Mouse (Mus musculus) cerebellum, postnatal 14 days (tissue): ENCODE measurements at regions not wholly inside any gene's neighbourhood (a gene's known extent, or its start where the extent isn't known, plus 50 kb on each side); places are given as distances from the start of the nearest gene placed in this dataset.

Source experiments
- DNase-seq, 2 experiments: peaks; one replicate each; pipeline ENCODE4 v3.0.0; 2021; ENCODE audit warnings: mixed read lengths in 2 of 2

DNA sequence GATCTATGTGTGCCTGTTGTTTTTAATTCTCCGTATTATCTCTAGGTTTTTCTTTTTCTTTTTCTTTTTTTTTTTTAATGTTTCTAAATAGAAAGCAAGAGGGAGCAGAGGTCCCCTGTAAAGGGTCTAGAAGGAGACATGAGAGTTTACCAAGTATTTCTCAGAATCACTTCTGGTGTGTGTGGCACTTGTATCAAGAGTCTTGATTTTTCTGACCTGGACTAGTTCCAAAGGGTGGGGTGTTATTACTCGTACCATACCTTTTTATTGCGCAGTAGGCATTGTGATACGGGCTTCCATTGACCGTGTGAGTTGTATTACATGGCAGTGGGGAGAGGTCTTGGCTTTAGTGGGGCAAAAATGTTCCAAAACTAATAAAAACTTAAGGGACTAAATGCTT, 63.2 kb upstream of the Bmp6 start:
- no peak for DNase-seq

DNA sequence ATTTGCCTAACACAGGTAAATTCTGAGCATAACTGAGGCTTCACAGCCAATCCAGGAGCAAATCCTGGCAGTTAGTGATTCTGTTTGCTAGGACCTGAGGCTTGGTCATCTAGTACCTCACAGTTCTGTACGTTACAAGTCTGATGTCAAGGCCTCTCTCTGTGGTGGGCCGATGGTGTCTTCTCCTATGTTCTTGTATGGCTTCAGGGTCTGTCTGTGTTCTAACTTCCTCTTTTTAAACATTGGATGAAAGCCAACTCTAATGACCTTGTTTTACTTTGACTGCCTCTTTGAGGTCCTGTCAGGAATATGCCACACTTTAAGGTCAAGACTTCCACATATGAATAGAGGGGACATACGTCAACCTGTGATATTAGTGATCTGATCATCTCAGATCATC, 56.9 kb upstream of the Bmp6 start:
- DNase-seq = no peak

GRCm38 (mm10) chr13:38288572-38289440, 56.1 kb upstream of the Bmp6 start:
- DNase-seq = no peak

DNA sequence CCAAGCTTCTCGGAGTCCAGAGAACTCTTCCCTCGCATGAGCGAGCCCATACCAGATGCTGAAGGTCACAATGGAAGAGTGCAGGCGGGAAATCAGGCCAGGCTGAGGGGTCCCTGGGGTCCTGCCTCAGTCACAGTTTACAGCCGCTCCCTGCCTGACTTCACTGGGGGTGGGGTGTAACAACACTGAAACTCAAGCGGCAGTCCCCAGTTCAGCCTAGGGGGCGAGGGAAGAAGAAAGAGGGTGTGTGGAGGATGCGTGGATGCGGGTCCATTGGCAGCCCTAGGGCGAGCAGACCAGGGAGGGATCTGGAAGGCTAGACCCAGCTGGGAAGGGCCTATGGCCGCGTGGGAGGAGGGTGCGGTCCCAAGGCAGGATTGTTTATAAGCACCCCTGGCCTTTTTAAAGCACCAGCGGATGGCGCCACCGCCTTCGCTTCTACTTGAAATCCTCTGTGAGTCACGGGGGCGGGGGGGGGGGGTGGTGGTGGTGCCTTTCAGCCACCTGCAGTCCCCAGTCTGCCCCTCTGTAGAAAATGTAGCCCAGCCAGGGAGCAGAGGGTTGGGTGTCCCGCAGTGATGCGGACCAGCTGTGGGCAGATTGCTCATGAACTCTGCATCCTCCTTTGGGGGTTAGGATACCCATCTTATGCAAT, 54.5 kb upstream of the Bmp6 start:
- DNase-seq = peak in 1 of 2 experiments; percentile 5

DNA sequence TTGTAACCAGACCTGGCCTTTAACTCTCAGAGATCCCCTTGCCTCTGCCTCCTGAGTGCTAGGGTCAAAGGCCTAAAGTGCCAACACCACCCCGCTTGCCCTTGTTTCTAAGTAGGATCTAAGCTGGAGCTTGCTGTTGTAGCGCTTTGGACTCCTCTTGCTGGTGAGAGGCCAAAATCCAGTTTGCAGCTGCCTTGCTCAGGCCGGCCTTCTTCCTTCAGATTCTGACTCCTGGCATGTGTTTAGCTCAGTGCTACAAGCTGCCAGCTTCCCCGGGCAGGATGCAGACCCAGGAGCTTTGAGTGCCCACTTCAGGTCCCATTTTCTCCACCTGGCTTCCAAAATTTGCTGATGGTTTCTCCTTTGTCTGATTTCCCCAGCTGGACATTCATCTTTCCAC, 53.4 kb upstream of the Bmp6 start:
- no peak for DNase-seq
